Mouse (Mus musculus): ENCODE measurements around the gene Procr. TPM values are rescaled to one million over a fixed set of nuclear protein-coding genes. Genes with fewer than 3 reads are reported as not detected.
"Not testable (repeated sequence)": the region's sequence is repeated elsewhere in the genome, so short reads cannot be mapped to it uniquely, and the experiment has no call there.

Gene Procr
- polyA plus RNA-seq, 1 experiment from 2014 or later, result 1.8 TPM

- Histone ChIP-seq H3K9me3 (no peaks in the 10 kb centered on the region), H3K36me3 (replicated peaks) (no peaks in the 10 kb centered on the region), H3K4me3 (peak within 1 kb of the TSS; percentile 82), H3K4me1 (peaks cover 8% of the 10 kb centered on the region), H3K27ac (replicated peaks) (peak within 1 kb of the TSS; percentile 61), H3K27me3 (replicated peaks; ENCODE audit: low read depth, poor library complexity, severe bottlenecking) (no peaks in the 10 kb centered on the region)
- under 1% methylated on average over 33 of the region's 33 CpGs for WGBS
- DNase-seq (ENCODE audit: low spot score), result peak; percentile 89
Measured at GRCm38 (mm10) chr2:155729158-155729645, 21.7 kb upstream of the Procr start, which contains the start of gene Edem2. Edem2 (minus strand) TSS chr2:155729475.

GRCm38 (mm10) chr2:155735080-155735479, 15.8 kb upstream of the Procr start:
- Histone ChIP-seq H3K27ac (replicated peaks) (no peak overlapping the region), H3K4me1 (no peaks in the 10 kb centered on the region), H3K27me3 (replicated peaks; ENCODE audit: low read depth, poor library complexity, severe bottlenecking) (no peaks in the 10 kb centered on the region), H3K9me3 (no peaks in the 10 kb centered on the region), H3K36me3 (replicated peaks) (no peaks in the 10 kb centered on the region), H3K4me3 (no peak overlapping the region)
- DNase-seq (ENCODE audit: low spot score), result no peak
- WGBS, result 80% methylated on average over 5 of the region's 5 CpGs

- not testable (repeated sequence) for H3K4me1 ChIP-seq; H3K9me3 ChIP-seq; H3K27me3 ChIP-seq (replicated peaks; ENCODE audit: low read depth, poor library complexity, severe bottlenecking); H3K36me3 ChIP-seq (replicated peaks); DNase-seq (ENCODE audit: low spot score); H3K27ac ChIP-seq (replicated peaks); H3K4me3 ChIP-seq
- WGBS, result 85% methylated on average over 5 of the region's 5 CpGs
Measured at GRCm38 (mm10) chr2:155735766-155736165, 15.2 kb upstream of the Procr start, which contains the start of gene Gm17581. Gm17581 (minus strand) TSS chr2:155735866.

- DNase-seq (ENCODE audit: low spot score), result no peak
- Histone ChIP-seq H3K9me3 (no peaks in the 10 kb centered on the region), H3K27me3 (replicated peaks; ENCODE audit: low read depth, poor library complexity, severe bottlenecking) (no peaks in the 10 kb centered on the region), H3K36me3 (replicated peaks) (no peaks in the 10 kb centered on the region), H3K4me3 (no peak overlapping the region), H3K27ac (replicated peaks) (no peak overlapping the region), H3K4me1 (no peaks in the 10 kb centered on the region)
- 82% methylated on average over 6 of the region's 6 CpGs for whole genome bisulfite sequencing
Measured at GRCm38 (mm10) chr2:155736936-155737335, 14.0 kb upstream of the Procr start.

- Histone ChIP-seq H3K27ac (replicated peaks) (no peak overlapping the region), H3K9me3 (no peaks in the 10 kb centered on the region), H3K4me3 (no peak overlapping the region), H3K27me3 (replicated peaks; ENCODE audit: low read depth, poor library complexity, severe bottlenecking) (no peaks in the 10 kb centered on the region), H3K36me3 (replicated peaks) (no peaks in the 10 kb centered on the region), H3K4me1 (no peaks in the 10 kb centered on the region)
- 77% methylated on average over 9 of the region's 9 CpGs for WGBS
- no peak for DNase-seq (ENCODE audit: low spot score)
Measured at GRCm38 (mm10) chr2:155737803-155738202, 13.1 kb upstream of the Procr start.

GRCm38 (mm10) chr2:155742211-155742610, 8.7 kb upstream of the Procr start:
- Histone ChIP-seq H3K36me3 (replicated peaks) (no peaks in the 10 kb centered on the region), H3K27me3 (replicated peaks; ENCODE audit: low read depth, poor library complexity, severe bottlenecking) (no peaks in the 10 kb centered on the region), H3K9me3 (no peaks in the 10 kb centered on the region), H3K4me3 (no peak overlapping the region), H3K4me1 (no peaks in the 10 kb centered on the region), H3K27ac (replicated peaks) (no peak overlapping the region)
- WGBS, result 87% methylated on average over 11 of the region's 11 CpGs
- no peak for DNase-seq (ENCODE audit: low spot score)

GRCm38 (mm10) chr2:155742931-155743337, 8.0 kb upstream of the Procr start:
- 86% methylated on average over 12 of the region's 12 CpGs for WGBS
- Histone ChIP-seq H3K9me3 (no peaks in the 10 kb centered on the region), H3K36me3 (replicated peaks) (no peaks in the 10 kb centered on the region), H3K27ac (replicated peaks) (no peak overlapping the region), H3K27me3 (replicated peaks; ENCODE audit: low read depth, poor library complexity, severe bottlenecking) (no peaks in the 10 kb centered on the region), H3K4me1 (no peaks in the 10 kb centered on the region), H3K4me3 (no peak overlapping the region)
- DNase-seq (ENCODE audit: low spot score), result no peak

GRCm38 (mm10) chr2:155743351-155743750, 7.6 kb upstream of the Procr start:
- Histone ChIP-seq H3K9me3 (no peaks in the 10 kb centered on the region), H3K4me1 (no peaks in the 10 kb centered on the region), H3K36me3 (replicated peaks) (no peaks in the 10 kb centered on the region), H3K4me3 (no peak overlapping the region), H3K27me3 (replicated peaks; ENCODE audit: low read depth, poor library complexity, severe bottlenecking) (no peaks in the 10 kb centered on the region), H3K27ac (replicated peaks) (no peak overlapping the region)
- 86% methylated on average over 9 of the region's 9 CpGs for WGBS
- DNase-seq (ENCODE audit: low spot score), result no peak

- no peaks in the 10 kb centered on the region for H3K4me1 ChIP-seq
- H3K27ac ChIP-seq (replicated peaks), result no peak overlapping the region
- WGBS, result 74% methylated on average over 3 of the region's 3 CpGs
- no peak overlapping the region for H3K4me3 ChIP-seq
- DNase-seq (ENCODE audit: low spot score), result no peak
- H3K27me3 ChIP-seq (replicated peaks; ENCODE audit: low read depth, poor library complexity, severe bottlenecking), result no peaks in the 10 kb centered on the region
- no peaks in the 10 kb centered on the region for H3K9me3 ChIP-seq
- H3K36me3 ChIP-seq (replicated peaks), result no peaks in the 10 kb centered on the region
Measured at GRCm38 (mm10) chr2:155745487-155745886, 5.4 kb upstream of the Procr start.

- Histone ChIP-seq H3K9me3 (no peaks in the 10 kb centered on the region), H3K4me1 (peaks cover 11% of the 10 kb centered on the region), H3K27ac (replicated peaks) (no peak overlapping the region), H3K27me3 (replicated peaks; ENCODE audit: low read depth, poor library complexity, severe bottlenecking) (peaks cover 26% of the 10 kb centered on the region), H3K4me3 (no peak overlapping the region), H3K36me3 (replicated peaks) (no peaks in the 10 kb centered on the region)
- DNase-seq (ENCODE audit: low spot score), result no peak
- WGBS, result 85% methylated on average over 4 of the region's 4 CpGs
Measured at GRCm38 (mm10) chr2:155749394-155749793, 1.5 kb upstream of the Procr start.

GRCm38 (mm10) chr2:155755746-155756145, 4.8 kb downstream of the Procr start:
- Histone ChIP-seq H3K4me3 (no peak overlapping the region), H3K27me3 (replicated peaks; ENCODE audit: low read depth, poor library complexity, severe bottlenecking) (peaks cover 26% of the 10 kb centered on the region), H3K36me3 (replicated peaks) (no peaks in the 10 kb centered on the region), H3K27ac (replicated peaks) (no peak overlapping the region), H3K9me3 (no peaks in the 10 kb centered on the region), H3K4me1 (peaks cover 9% of the 10 kb centered on the region)
- DNase-seq (ENCODE audit: low spot score), result peak; percentile 44
- WGBS, result 0% methylated on average over 1 of the region's 1 CpGs

- 60% methylated on average over 14 of the region's 14 CpGs for WGBS
- Histone ChIP-seq H3K27ac (replicated peaks) (no peak overlapping the region), H3K4me1 (no peaks in the 10 kb centered on the region), H3K9me3 (no peaks in the 10 kb centered on the region), H3K27me3 (replicated peaks; ENCODE audit: low read depth, poor library complexity, severe bottlenecking) (peaks cover 16% of the 10 kb centered on the region), H3K4me3 (no peak overlapping the region), H3K36me3 (replicated peaks) (no peaks in the 10 kb centered on the region)
- no peak for DNase-seq (ENCODE audit: low spot score)
Measured at GRCm38 (mm10) chr2:155756855-155757566, 6.1 kb downstream of the Procr start.

- no peak overlapping the region for H3K4me3 ChIP-seq
- WGBS, result 55% methylated on average over 13 of the region's 13 CpGs
- no peaks in the 10 kb centered on the region for H3K36me3 ChIP-seq (replicated peaks)
- no peak overlapping the region for H3K27ac ChIP-seq (replicated peaks)
- no peaks in the 10 kb centered on the region for H3K4me1 ChIP-seq
- no peaks in the 10 kb centered on the region for H3K9me3 ChIP-seq
- H3K27me3 ChIP-seq (replicated peaks; ENCODE audit: low read depth, poor library complexity, severe bottlenecking), result no peaks in the 10 kb centered on the region
- DNase-seq (ENCODE audit: low spot score), result peak; percentile 77
Measured at GRCm38 (mm10) chr2:155764679-155765418, 13.9 kb downstream of the Procr start.

Data from embryonic facial prominence, embryonic 10.5 days (tissue).